ENCODE assay signal across 11 mouse cellular contexts in genomic region chr12:53623793-53624192, GRCm38 (mm10).
DNase-seq lines count a peak whose midpoint lies in the region; ATAC-seq and TF ChIP-seq lines count a peak whose summit lies in the region.
"Had no signal": no experiment of that assay in that cellular context is flagged by ENCODE, and none has a peak within 500 bp of the region (broad histone marks: within the 10 kb centered on the region; RNA-seq: fewer than 3 reads in every experiment).

No protein-coding gene starts in this region.

- WGBS in embryonic facial prominence, embryonic 11.5 days, result 58% methylated on average over 9 of the region's 9 CpGs
- 21% methylated on average over 9 of the region's 9 CpGs for WGBS in hindbrain, embryonic 13.5 days
- WGBS in midbrain, postnatal 0 days, result 36% methylated on average over 9 of the region's 9 CpGs

- TF ChIP-seq CTCF in brain, embryonic 14.5 days (IDR thresholded peaks at IDR 0.05; ENCODE audit: borderline replicate concordance, extremely low read depth, insufficient read depth, insufficient read length), result no peak
- TF ChIP-seq CTCF in midbrain, postnatal 0 days (IDR thresholded peaks at IDR 0.05), result no peak

- H3K9ac ChIP-seq in embryonic facial prominence, embryonic 11.5 days (replicated peaks; ENCODE audit: low read length), result no peak overlapping the region
- H3K9ac ChIP-seq in hindbrain, embryonic 13.5 days, result no peak overlapping the region
- no peak overlapping the region for H3K9ac ChIP-seq in midbrain, postnatal 0 days (replicated peaks; ENCODE audit: low read length, poor library complexity, severe bottlenecking)

- peak; percentile 89 for DNase-seq in brain, embryonic 14.5 days (ENCODE audit: low read depth)
- peak; percentile 43 for DNase-seq in embryonic facial prominence, embryonic 11.5 days (ENCODE audit: low spot score)
- DNase-seq in midbrain, postnatal 0 days (ENCODE audit: low spot score), result peak; percentile 41
- no peak for DNase-seq in frontal cortex, postnatal 14 days (ENCODE audit: low spot score in 2 of 2)
- DNase-seq in adrenal gland, postnatal 10 days, result no peak
- no peak for DNase-seq in spleen, postnatal 4 days (ENCODE audit: low spot score in 2 of 2)
- DNase-seq: cerebellum, postnatal 25 days; heart, postnatal 10 days; kidney, adult 8-10 months; lung, adult 18-20 months had no signal

- H3K9me3 ChIP-seq in embryonic facial prominence, embryonic 11.5 days (replicated peaks; ENCODE audit: control insufficient read depth, low read length), result no peaks in the 10 kb centered on the region
- H3K9me3 ChIP-seq in hindbrain, embryonic 13.5 days, result no peaks in the 10 kb centered on the region
- no peaks in the 10 kb centered on the region for H3K9me3 ChIP-seq in midbrain, postnatal 0 days (ENCODE audit: low read length)

- H3K27ac ChIP-seq in embryonic facial prominence, embryonic 11.5 days (replicated peaks; ENCODE audit: low read depth, low read length), result no peak overlapping the region
- peak overlapping the region; percentile 10; the same call in 1 of the 2 replicates for H3K27ac ChIP-seq in hindbrain, embryonic 13.5 days
- no peak overlapping the region for H3K27ac ChIP-seq in midbrain, postnatal 0 days (ENCODE audit: low read depth, low read length)

- TF ChIP-seq POLR2A in brain, embryonic 14.5 days (IDR thresholded peaks at IDR 0.05; ENCODE audit: borderline replicate concordance, extremely low read depth, insufficient read depth, insufficient read length, poor library complexity, severe bottlenecking), result no peak

- no peaks in the 10 kb centered on the region for H3K27me3 ChIP-seq in embryonic facial prominence, embryonic 11.5 days (ENCODE audit: control insufficient read depth, insufficient read depth, low read length)
- H3K27me3 ChIP-seq in hindbrain, embryonic 13.5 days, result no peaks in the 10 kb centered on the region
- H3K27me3 ChIP-seq in midbrain, postnatal 0 days (ENCODE audit: insufficient read depth, low read length), result no peaks in the 10 kb centered on the region

- H3K4me1 ChIP-seq in embryonic facial prominence, embryonic 11.5 days (ENCODE audit: control insufficient read depth, insufficient read depth, low read length), result no peaks in the 10 kb centered on the region; the same call in 1 of the 2 replicates
- peaks cover 27% of the 10 kb centered on the region for H3K4me1 ChIP-seq in hindbrain, embryonic 13.5 days (replicated peaks)
- H3K4me1 ChIP-seq in midbrain, postnatal 0 days (ENCODE audit: insufficient read depth, low read length), result no peaks in the 10 kb centered on the region

- 0 out of 2 replicates have a peak, but pooled peaks have one; percentile 14 for ATAC-seq in embryonic facial prominence, embryonic 11.5 days (replicated peaks; ENCODE audit: insufficient number of reproducible peaks, low FRiP score, low TSS enrichment, low read depth)
- no peak for ATAC-seq in hindbrain, embryonic 13.5 days (ENCODE audit: low FRiP score)
- no peak for ATAC-seq in midbrain, postnatal 0 days (ENCODE audit: low FRiP score)

- H3K4me2 ChIP-seq in embryonic facial prominence, embryonic 11.5 days (ENCODE audit: low read depth, low read length), result no peak overlapping the region
- H3K4me2 ChIP-seq in hindbrain, embryonic 13.5 days, result no peak overlapping the region
- no peak overlapping the region for H3K4me2 ChIP-seq in midbrain, postnatal 0 days (ENCODE audit: low read depth, low read length, poor library complexity, severe bottlenecking)

- no peak overlapping the region for H3K4me3 ChIP-seq in embryonic facial prominence, embryonic 11.5 days (ENCODE audit: low read depth, low read length)
- H3K4me3 ChIP-seq in hindbrain, embryonic 13.5 days, result no peak overlapping the region
- H3K4me3 ChIP-seq in midbrain, postnatal 0 days (ENCODE audit: low read depth, low read length), result no peak overlapping the region

- no peaks in the 10 kb centered on the region for H3K36me3 ChIP-seq in embryonic facial prominence, embryonic 11.5 days (replicated peaks; ENCODE audit: control insufficient read depth, insufficient read depth, low read depth, low read length)
- H3K36me3 ChIP-seq in hindbrain, embryonic 13.5 days, result no peaks in the 10 kb centered on the region
- H3K36me3 ChIP-seq in midbrain, postnatal 0 days (ENCODE audit: insufficient read depth, low read length), result no peaks in the 10 kb centered on the region

Comparison
In these comparisons a context has a peak if more than half of its experiments do, and no peak if none do; other contexts are left out.
1. DNase-seq: peak in brain, embryonic 14.5 days (single experiment), embryonic facial prominence, embryonic 11.5 days (single experiment) and midbrain, postnatal 0 days (single experiment); none in frontal cortex, postnatal 14 days (0 of 2), adrenal gland, postnatal 10 days (single experiment) and spleen, postnatal 4 days (0 of 2).